Mouse (Mus musculus): ENCODE measurements around the gene Map3k14. TPM values are rescaled to one million over a fixed set of nuclear protein-coding genes. Genes with fewer than 3 reads are reported as not detected.

Map3k14 gene
- total and polyA plus RNA-seq, 3 experiments, result 3.0 to 3.7 (median 3.4) TPM

DNA sequence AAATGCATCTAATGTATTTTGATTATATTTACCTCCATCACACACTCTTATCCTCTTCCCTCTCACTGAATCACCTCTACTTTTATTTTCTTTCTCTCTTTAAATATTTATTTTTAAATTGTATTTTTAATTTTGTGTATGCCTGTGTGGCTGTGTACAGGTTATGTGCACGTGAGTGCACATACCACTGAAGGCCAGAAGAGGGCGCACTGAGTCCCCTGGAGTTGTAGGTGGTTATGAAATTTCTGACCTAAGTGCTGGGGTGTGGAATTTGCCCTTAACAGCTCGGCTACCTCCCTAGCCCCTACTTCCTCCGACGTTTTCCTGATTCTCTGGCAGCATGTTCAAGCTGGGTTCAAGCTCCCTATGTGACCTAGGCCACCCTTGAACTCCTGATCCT is 53.6 kb downstream of the Map3k14 start:
- Histone ChIP-seq H3K4me1 (ENCODE audit: control insufficient read depth, insufficient read depth, low read length) (no peaks in the 10 kb centered on the region), H3K79me2 (replicated peaks; ENCODE audit: control insufficient read depth, insufficient read depth, low read length) (no peaks in the 10 kb centered on the region), H3K27ac (no peak overlapping the region), H3K4me3 (no peak overlapping the region), H3K9ac (ENCODE audit: low read depth, low read length) (no peak overlapping the region), H3K27me3 (ENCODE audit: control insufficient read depth, insufficient read depth, low read length) (no peaks in the 10 kb centered on the region), H3K36me3 (ENCODE audit: control insufficient read depth, insufficient read depth, low read length) (no peaks in the 10 kb centered on the region)
- DNase-seq, result no peak
- TF ChIP-seq CTCF (IDR thresholded peaks at IDR 0.05), result peak; percentile 41
- no peak for TF ChIP-seq POLR2A (IDR thresholded peaks at IDR 0.05; ENCODE audit: insufficient read depth, low read depth, low read length)
- intact Hi-C loops (cut with DNase I), result no loop called here
- 82% methylated on average over 5 of the region's 5 CpGs for WGBS

DNA sequence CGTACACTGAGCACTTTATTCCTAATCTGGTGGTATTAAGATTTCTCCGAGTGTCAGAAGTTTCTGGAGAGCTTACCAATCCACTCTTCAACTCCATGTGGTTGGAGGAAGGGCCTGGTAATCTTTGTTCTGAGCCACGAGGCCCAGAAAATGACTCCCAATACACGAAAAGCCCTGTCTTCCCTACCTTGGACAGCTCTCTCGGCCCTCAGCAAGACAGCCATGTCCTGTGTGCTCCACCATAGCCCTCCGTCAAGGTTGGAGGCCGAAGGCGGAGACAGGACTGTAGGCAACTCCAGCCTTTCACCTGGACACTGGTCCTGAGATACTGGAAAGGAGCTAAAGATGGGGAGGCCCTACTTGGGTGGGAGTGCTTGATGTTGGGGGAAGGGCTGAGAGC is 57.0 kb downstream of the Map3k14 start:
- H3K4me3 ChIP-seq, result no peak overlapping the region
- H3K9ac ChIP-seq (ENCODE audit: low read depth, low read length), result no peak overlapping the region
- no peaks in the 10 kb centered on the region for H3K36me3 ChIP-seq (ENCODE audit: control insufficient read depth, insufficient read depth, low read length)
- no peak overlapping the region for H3K27ac ChIP-seq
- 73% methylated on average over 8 of the region's 8 CpGs for whole genome bisulfite sequencing
- no peaks in the 10 kb centered on the region for H3K27me3 ChIP-seq (ENCODE audit: control insufficient read depth, insufficient read depth, low read length)
- no peak for DNase-seq
- intact Hi-C loops (cut with DNase I), result no loop called here
- no peaks in the 10 kb centered on the region for H3K79me2 ChIP-seq (replicated peaks; ENCODE audit: control insufficient read depth, insufficient read depth, low read length)
- no peak for TF ChIP-seq POLR2A (IDR thresholded peaks at IDR 0.05; ENCODE audit: insufficient read depth, low read depth, low read length)
- TF ChIP-seq CTCF (IDR thresholded peaks at IDR 0.05), result no peak
- TF ChIP-seq EP300 (IDR thresholded peaks at IDR 0.05; ENCODE audit: insufficient read depth, low read depth, low read length), result no peak
- H3K4me1 ChIP-seq (ENCODE audit: control insufficient read depth, insufficient read depth, low read length), result no peaks in the 10 kb centered on the region

DNA sequence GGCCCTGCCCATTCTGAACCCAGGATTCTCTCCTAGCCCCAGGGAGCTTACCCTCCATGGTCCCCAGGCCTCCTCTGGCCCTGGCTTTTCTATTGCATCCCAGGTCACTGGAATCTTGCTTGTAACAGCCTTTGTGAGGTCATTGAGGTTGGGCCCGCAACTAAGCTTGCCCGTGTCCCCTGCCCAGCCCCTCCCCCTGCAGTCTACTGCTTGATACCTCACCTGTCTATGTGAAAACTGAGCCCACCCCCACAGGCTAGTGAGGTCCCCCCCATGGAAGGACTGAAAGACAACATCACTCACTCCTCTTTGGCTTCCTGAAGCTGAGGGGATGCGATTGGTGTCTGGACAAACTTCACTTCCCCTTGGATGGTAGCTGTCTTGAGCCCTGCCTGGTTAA is 58.8 kb downstream of the Map3k14 start, which contains the start of gene 1700023F06Rik:
Gene 1700023F06Rik, minus strand, starts transcription at position 101 of the 400 bp plus-strand sequence.
- no peaks in the 10 kb centered on the region for H3K79me2 ChIP-seq (replicated peaks; ENCODE audit: control insufficient read depth, insufficient read depth, low read length)
- H3K4me3 ChIP-seq, result no peak within 1 kb of the TSS
- WGBS, result 89% methylated on average over 3 of the region's 3 CpGs
- intact Hi-C loops (cut with DNase I), result no loop called here
- H3K27me3 ChIP-seq (ENCODE audit: control insufficient read depth, insufficient read depth, low read length), result no peaks in the 10 kb centered on the region
- no peaks in the 10 kb centered on the region for H3K36me3 ChIP-seq (ENCODE audit: control insufficient read depth, insufficient read depth, low read length)
- no peak for DNase-seq
- no peak within 1 kb of the TSS for H3K9ac ChIP-seq (ENCODE audit: low read depth, low read length)
- TF ChIP-seq EP300 (IDR thresholded peaks at IDR 0.05; ENCODE audit: insufficient read depth, low read depth, low read length) (no peak), POLR2A (IDR thresholded peaks at IDR 0.05; ENCODE audit: insufficient read depth, low read depth, low read length) (no peak), CTCF (IDR thresholded peaks at IDR 0.05) (no peak)
- H3K4me1 ChIP-seq (ENCODE audit: control insufficient read depth, insufficient read depth, low read length), result no peaks in the 10 kb centered on the region
- H3K27ac ChIP-seq, result no peak within 1 kb of the TSS

DNA sequence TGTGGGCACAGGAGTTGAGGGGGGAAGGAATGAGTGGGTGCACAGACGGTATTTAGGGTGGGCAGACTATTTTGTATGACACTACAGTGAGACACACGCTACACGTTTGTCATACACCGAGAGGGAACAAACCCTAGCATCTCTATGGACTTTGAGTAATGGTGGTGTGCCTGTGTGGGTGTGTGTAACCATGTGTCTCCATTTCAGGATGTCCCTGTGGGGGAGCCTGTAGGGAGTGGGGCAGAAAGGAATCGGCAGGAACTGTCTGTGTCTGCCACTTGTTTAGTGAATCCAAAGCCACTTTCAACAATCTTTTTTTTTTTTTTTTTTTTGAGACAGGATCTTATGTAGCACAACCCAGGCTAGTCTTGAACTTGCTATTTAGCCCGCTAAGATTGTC is 61.1 kb downstream of the Map3k14 start:
- H3K27me3 ChIP-seq (ENCODE audit: control insufficient read depth, insufficient read depth, low read length), result no peaks in the 10 kb centered on the region
- no peaks in the 10 kb centered on the region for H3K4me1 ChIP-seq (ENCODE audit: control insufficient read depth, insufficient read depth, low read length)
- no peak for DNase-seq
- no peak overlapping the region for H3K27ac ChIP-seq
- no peaks in the 10 kb centered on the region for H3K36me3 ChIP-seq (ENCODE audit: control insufficient read depth, insufficient read depth, low read length)
- no peak for TF ChIP-seq CTCF (IDR thresholded peaks at IDR 0.05)
- TF ChIP-seq POLR2A (IDR thresholded peaks at IDR 0.05; ENCODE audit: insufficient read depth, low read depth, low read length), result no peak
- no peak for TF ChIP-seq EP300 (IDR thresholded peaks at IDR 0.05; ENCODE audit: insufficient read depth, low read depth, low read length)
- no peaks in the 10 kb centered on the region for H3K79me2 ChIP-seq (replicated peaks; ENCODE audit: control insufficient read depth, insufficient read depth, low read length)
- 85% methylated on average over 6 of the region's 6 CpGs for WGBS
- intact Hi-C loops (cut with DNase I), result no loop called here
- H3K9ac ChIP-seq (ENCODE audit: low read depth, low read length), result no peak overlapping the region
- H3K4me3 ChIP-seq, result no peak overlapping the region

DNA sequence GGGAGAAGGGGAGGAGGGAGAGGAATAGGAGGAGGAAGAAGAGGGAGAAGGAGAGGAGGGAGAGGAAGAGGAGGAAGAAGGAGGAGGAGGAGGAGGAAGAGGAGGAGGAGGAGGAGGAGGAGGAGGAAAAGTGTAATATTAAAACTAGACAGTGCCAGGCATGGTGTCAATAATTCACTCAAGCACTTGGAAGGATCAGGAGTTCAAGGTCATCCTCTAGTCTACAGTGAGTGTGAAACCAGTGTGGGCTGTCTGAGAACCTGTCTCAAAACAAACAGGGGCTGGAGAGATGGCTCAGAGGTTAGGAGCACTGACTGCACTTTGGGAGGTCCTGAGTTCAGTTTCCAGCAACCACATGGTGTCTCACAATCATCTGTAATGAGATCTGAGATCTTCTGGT is 64.9 kb downstream of the Map3k14 start:
- Histone ChIP-seq H3K4me1 (ENCODE audit: control insufficient read depth, insufficient read depth, low read length) (no peaks in the 10 kb centered on the region), H3K36me3 (ENCODE audit: control insufficient read depth, insufficient read depth, low read length) (no peaks in the 10 kb centered on the region), H3K27ac (no peak overlapping the region), H3K4me3 (no peak overlapping the region), H3K79me2 (replicated peaks; ENCODE audit: control insufficient read depth, insufficient read depth, low read length) (no peaks in the 10 kb centered on the region), H3K9ac (ENCODE audit: low read depth, low read length) (no peak overlapping the region), H3K27me3 (ENCODE audit: control insufficient read depth, insufficient read depth, low read length) (no peaks in the 10 kb centered on the region)
- no peak for TF ChIP-seq POLR2A (IDR thresholded peaks at IDR 0.05; ENCODE audit: insufficient read depth, low read depth, low read length)
- no peak for TF ChIP-seq CTCF (IDR thresholded peaks at IDR 0.05)
- no peak for TF ChIP-seq EP300 (IDR thresholded peaks at IDR 0.05; ENCODE audit: insufficient read depth, low read depth, low read length)
- intact Hi-C loops (cut with DNase I), result no loop called here
- no peak for DNase-seq

DNA sequence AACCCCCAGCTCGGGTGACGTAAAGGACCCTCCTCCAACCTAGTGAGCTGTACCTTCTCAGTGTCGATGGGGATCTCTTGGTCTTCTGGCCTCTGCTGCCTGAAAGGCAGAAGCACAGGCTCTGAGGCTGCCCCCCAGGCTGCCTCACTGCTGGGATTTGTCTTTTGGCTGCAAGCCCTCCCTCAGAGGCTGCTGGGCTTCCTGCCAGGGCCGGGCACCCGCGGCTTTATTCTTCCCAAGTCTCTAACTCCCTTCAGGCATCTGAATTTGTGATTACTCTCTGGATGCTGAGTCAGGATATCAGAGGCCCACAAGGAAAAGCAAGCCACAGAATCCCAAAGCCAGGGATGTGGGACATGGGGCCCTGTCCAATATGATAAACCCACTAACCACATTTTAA is 65.6 kb downstream of the Map3k14 start:
- 31% methylated on average over 6 of the region's 6 CpGs for WGBS
- Histone ChIP-seq H3K36me3 (ENCODE audit: control insufficient read depth, insufficient read depth, low read length) (no peaks in the 10 kb centered on the region), H3K4me1 (ENCODE audit: control insufficient read depth, insufficient read depth, low read length) (no peaks in the 10 kb centered on the region), H3K4me3 (no peak overlapping the region), H3K9ac (ENCODE audit: low read depth, low read length) (no peak overlapping the region), H3K27ac (no peak overlapping the region), H3K79me2 (replicated peaks; ENCODE audit: control insufficient read depth, insufficient read depth, low read length) (no peaks in the 10 kb centered on the region), H3K27me3 (ENCODE audit: control insufficient read depth, insufficient read depth, low read length) (no peaks in the 10 kb centered on the region)
- DNase-seq, result peak in 1 of 2 experiments; percentile 36
- intact Hi-C loops (cut with DNase I), result no loop called here
- no peak for TF ChIP-seq POLR2A (IDR thresholded peaks at IDR 0.05; ENCODE audit: insufficient read depth, low read depth, low read length)
- no peak for TF ChIP-seq CTCF (IDR thresholded peaks at IDR 0.05)
